Mouse (Mus musculus) MEL (cell line): ENCODE data around the gene Dxo. TPM values are rescaled to one million over a fixed set of nuclear protein-coding genes. Genes with fewer than 3 reads are reported as not detected.

Source experiments
- DNase-seq: peaks from one replicate; pipeline ENCODE4 v3.0.0; 2011; ENCODE audit warnings: low read depth, low spot score
- H3K27ac ChIP-seq: 2 replicates; pipeline ENCODE4 v1.5.1; 2012; ENCODE audit warnings: low read depth, mild to moderate bottlenecking, control low read depth, low read length, moderate library complexity; ENCODE audit not compliant: control insufficient read depth
- H3K27me3 ChIP-seq, 2 experiments: fragments of 150-350 bp in 1 of 2; sonication (generic) in 1 of 2; 2 replicates each; pipeline ENCODE4 v1.6.1; 2012; ENCODE audit warnings: low read length in 2 of 2, mild to moderate bottlenecking in 2 of 2, improper control_type of control experiment in 1 of 2, moderate library complexity in 1 of 2; ENCODE audit not compliant: insufficient read depth in 2 of 2, control insufficient read depth in 1 of 2
- H3K36me3 ChIP-seq, 2 experiments: 2 replicates each; pipeline ENCODE4 v1.6.1; 2012 to 2014; ENCODE audit warnings: low read length in 2 of 2, improper control_type of control experiment in 1 of 2, inconsistent platforms in 1 of 2, mild to moderate bottlenecking in 1 of 2; ENCODE audit not compliant: insufficient read depth in 2 of 2, control insufficient read depth in 1 of 2
- H3K4me1 ChIP-seq, 2 experiments: fragments of 150-350 bp in 1 of 2; sonication (generic) in 1 of 2; 2 replicates each; pipeline ENCODE4 v1.6.1; 2012; ENCODE audit warnings: low read length in 2 of 2, improper control_type of control experiment in 1 of 2, mild to moderate bottlenecking in 1 of 2; ENCODE audit not compliant: insufficient read depth in 2 of 2, control insufficient read depth in 1 of 2
- H3K4me3 ChIP-seq, 2 experiments: fragments of 150-350 bp in 1 of 2; sonication (generic) in 1 of 2; 2 replicates each; pipeline ENCODE4 v1.5.1; 2012; ENCODE audit warnings: low read depth in 2 of 2, low read length in 2 of 2, mild to moderate bottlenecking in 2 of 2, moderate library complexity in 2 of 2, control low read depth in 1 of 2, improper control_type of control experiment in 1 of 2; ENCODE audit not compliant: control insufficient read depth in 1 of 2, insufficient read depth in 1 of 2
- H3K79me2 ChIP-seq: 2 replicates; pipeline ENCODE4 v1.6.1; 2012; ENCODE audit warnings: mild to moderate bottlenecking, low read length, moderate library complexity; ENCODE audit not compliant: control insufficient read depth, poor library complexity, insufficient read depth
- H3K9ac ChIP-seq: 2 replicates; pipeline ENCODE4 v1.6.1; 2012; ENCODE audit warnings: low read depth, mild to moderate bottlenecking, control low read depth, low read length, moderate library complexity; ENCODE audit not compliant: control insufficient read depth, poor library complexity, severe bottlenecking
- H3K9me3 ChIP-seq: fragments of 150-350 bp; sonication (generic); replicated peaks from 2 replicates; pipeline ENCODE4 v1.6.1; 2012; ENCODE audit warnings: mild to moderate bottlenecking, low read length, improper control_type of control experiment, moderate library complexity; ENCODE audit not compliant: insufficient read depth
- BHLHE40 ChIP-seq: IDR thresholded peaks from 2 replicates; pipeline ENCODE4 v1.6.1; 2012; ENCODE audit warnings: low read depth, mild to moderate bottlenecking, inconsistent platforms, low read length, improper control_type of control experiment, borderline replicate concordance
- CHD1 ChIP-seq: IDR thresholded peaks from 2 replicates; pipeline ENCODE4 v1.6.1; 2012; ENCODE audit warnings: low read depth, mild to moderate bottlenecking, inconsistent platforms, low read length, improper control_type of control experiment
- CHD2 ChIP-seq: IDR thresholded peaks from 2 replicates; pipeline ENCODE4 v1.6.1; 2011; ENCODE audit warnings: low read length, improper control_type of control experiment
- CTCF ChIP-seq, 3 experiments: IDR thresholded peaks in 2 of 3; conservative IDR thresholded peaks in 1 of 3; 2 replicates each; pipeline ENCODE4 v1.5.1; 2011 to 2012; ENCODE audit warnings: low read length in 3 of 3, low read depth in 2 of 3, mild to moderate bottlenecking in 2 of 3, improper control_type of control experiment in 1 of 3, inconsistent platforms in 1 of 3, mixed read lengths in 1 of 3, moderate library complexity in 1 of 3; ENCODE audit not compliant: control insufficient read depth in 1 of 3, insufficient read depth in 1 of 3, poor library complexity in 1 of 3, severe bottlenecking in 1 of 3
- E2F4 ChIP-seq: IDR thresholded peaks from 2 replicates; pipeline ENCODE4 v1.6.1; 2011; ENCODE audit warnings: low read depth, low read length, improper control_type of control experiment, borderline replicate concordance
- ELF1 ChIP-seq: IDR thresholded peaks from 2 replicates; pipeline ENCODE4 v1.6.1; 2014; ENCODE audit warnings: low read depth, mild to moderate bottlenecking, inconsistent platforms, low read length, improper control_type of control experiment, moderate library complexity
- GABPA ChIP-seq: IDR thresholded peaks from 2 replicates; pipeline ENCODE4 v1.6.1; 2012; ENCODE audit warnings: low read depth, mild to moderate bottlenecking, inconsistent platforms, low read length, improper control_type of control experiment, moderate library complexity
- GATA1 ChIP-seq: IDR thresholded peaks from 2 replicates; pipeline ENCODE4 v1.6.1; 2011; ENCODE audit warnings: low read depth, low read length, improper control_type of control experiment
- HCFC1 ChIP-seq: IDR thresholded peaks from 2 replicates; pipeline ENCODE4 v1.6.1; 2012; ENCODE audit warnings: low read depth, mild to moderate bottlenecking, inconsistent platforms, low read length, improper control_type of control experiment, moderate library complexity
- JUND ChIP-seq: IDR thresholded peaks from 2 replicates; pipeline ENCODE4 v1.6.1; 2011; ENCODE audit warnings: low read depth, mild to moderate bottlenecking, improper control_type of control experiment, low read length
- KAT2A ChIP-seq: conservative IDR thresholded peaks from 2 replicates; pipeline ENCODE4 v1.6.1; 2012; ENCODE audit warnings: low read depth, low read length, improper control_type of control experiment, inconsistent platforms
- MAX ChIP-seq: IDR thresholded peaks from 2 replicates; pipeline ENCODE4 v1.6.1; 2011; ENCODE audit warnings: low read length, improper control_type of control experiment
- MAZ ChIP-seq: IDR thresholded peaks from 2 replicates; pipeline ENCODE4 v1.6.1; 2012; ENCODE audit warnings: low read depth, mild to moderate bottlenecking, inconsistent platforms, low read length, improper control_type of control experiment
- MXI1 ChIP-seq: IDR thresholded peaks from 2 replicates; pipeline ENCODE4 v1.6.1; 2011; ENCODE audit warnings: mild to moderate bottlenecking, low read depth, low read length, improper control_type of control experiment
- MYC ChIP-seq: IDR thresholded peaks from 2 replicates; pipeline ENCODE4 v1.6.1; 2011; ENCODE audit warnings: low read depth, mild to moderate bottlenecking, low read length, improper control_type of control experiment, moderate library complexity
- NELFE ChIP-seq: IDR thresholded peaks from 2 replicates; pipeline ENCODE4 v1.6.1; 2011; ENCODE audit warnings: low read depth, low read length, improper control_type of control experiment
- POLR2A ChIP-seq, 2 experiments: IDR thresholded peaks; 2 replicates each; pipeline ENCODE4 v1.6.1; 2011 to 2012; ENCODE audit warnings: low read length in 2 of 2, mild to moderate bottlenecking in 2 of 2, control low read depth in 1 of 2, improper control_type of control experiment in 1 of 2, low read depth in 1 of 2, moderate library complexity in 1 of 2; ENCODE audit not compliant: control insufficient read depth in 1 of 2, insufficient read depth in 1 of 2, poor library complexity in 1 of 2
- POLR2AphosphoS5 ChIP-seq: IDR thresholded peaks from 2 replicates; pipeline ENCODE4 v1.6.1; 2012; ENCODE audit warnings: low read depth, borderline replicate concordance, mild to moderate bottlenecking, inconsistent platforms, low read length, moderate library complexity, mixed read lengths
- RCOR1 ChIP-seq: IDR thresholded peaks from 2 replicates; pipeline ENCODE4 v1.6.1; 2012; ENCODE audit warnings: low read depth, mild to moderate bottlenecking, inconsistent platforms, low read length, improper control_type of control experiment
- SIN3A ChIP-seq: IDR thresholded peaks from 2 replicates; pipeline ENCODE4 v1.6.1; 2012; ENCODE audit warnings: low read length, improper control_type of control experiment, inconsistent platforms
- TAL1 ChIP-seq: IDR thresholded peaks from 2 replicates; pipeline ENCODE4 v1.6.1; 2012; ENCODE audit warnings: mild to moderate bottlenecking, inconsistent platforms, low read length, moderate library complexity, mixed read lengths
- TBP ChIP-seq: IDR thresholded peaks from 2 replicates; pipeline ENCODE4 v1.8.0; 2011; ENCODE audit warnings: low read depth, low read length, improper control_type of control experiment
- UBTF ChIP-seq: IDR thresholded peaks from 2 replicates; pipeline ENCODE4 v1.6.1; 2012; ENCODE audit warnings: low read depth, mild to moderate bottlenecking, inconsistent platforms, low read length, improper control_type of control experiment, moderate library complexity, borderline replicate concordance; ENCODE audit not compliant: insufficient read depth
- USF2 ChIP-seq, 2 experiments: IDR thresholded peaks; 2 replicates each; pipeline ENCODE4 v1.6.1; 2011 to 2012; ENCODE audit warnings: improper control_type of control experiment in 2 of 2, low read length in 2 of 2, borderline replicate concordance in 1 of 2, inconsistent platforms in 1 of 2, low read depth in 1 of 2, mild to moderate bottlenecking in 1 of 2; ENCODE audit not compliant: insufficient read depth in 1 of 2
- ZC3H11A ChIP-seq: IDR thresholded peaks from 2 replicates; pipeline ENCODE4 v1.6.1; 2012; ENCODE audit warnings: low read depth, mild to moderate bottlenecking, inconsistent platforms, low read length, improper control_type of control experiment
- ZKSCAN1 ChIP-seq: IDR thresholded peaks from 2 replicates; pipeline ENCODE4 v1.6.1; 2012; ENCODE audit warnings: low read depth, mild to moderate bottlenecking, inconsistent platforms, low read length, improper control_type of control experiment, moderate library complexity
- polyA plus RNA-seq, 2 experiments: library from polyadenylated mRNA; stranded (reverse) in 1 of 2; unstranded in 1 of 2; fragments of >175 nt in 1 of 2; fragments of >200 nt in 1 of 2; gene quantifications; 2 replicates each; pipeline versions ENCODE4 v1.2.1 to v1.2.4; 2012; ENCODE audit warnings: low replicate concordance in 2 of 2, low read depth in 1 of 2; ENCODE audit not compliant: insufficient read length in 2 of 2, insufficient read depth in 1 of 2, missing spikeins in 1 of 2
- total RNA-seq: library from RNA; depleted of rRNA; stranded (reverse); fragments of 300-350 nt; gene quantifications from 2 replicates; pipeline ENCODE4 v1.2.3, GENCODE M21; 2012

Dxo gene
- total and polyA plus RNA-seq, 3 experiments, result 18.0 to 39.7 TPM; not detected in 1

GRCm38 (mm10) chr17:34795016-34795415 is 41.8 kb upstream of the Dxo start:
- no peak for DNase-seq
- Histone ChIP-seq H3K36me3 (no peaks in the 10 kb centered on the region), H3K79me2 (no peaks in the 10 kb centered on the region), H3K27me3 (no peaks in the 10 kb centered on the region), H3K9ac (no peak overlapping the region), H3K27ac (no peak overlapping the region), H3K4me1 (no peaks in the 10 kb centered on the region), H3K9me3 (no peaks in the 10 kb centered on the region)
- TF ChIP-seq TBP (no peak), MAX (no peak), RCOR1 (no peak), CHD1 (no peak), ZKSCAN1 (no peak), KAT2A (no peak), NELFE (no peak), UBTF (no peak), ELF1 (no peak), GATA1 (no peak), MYC (no peak), CTCF (IDR thresholded peaks at IDR 0.05 in 2 of 3, conservative IDR thresholded peaks at IDR 0.05 in 1 of 3; ENCODE audit: control insufficient read depth in 1 of 3, insufficient read depth in 1 of 3, low read depth in 2 of 3, low read length in 3 of 3, poor library complexity in 1 of 3, severe bottlenecking in 1 of 3) (no peak), TAL1 (no peak), ZC3H11A (no peak), SIN3A (no peak), MXI1 (no peak), BHLHE40 (no peak), HCFC1 (no peak), JUND (no peak), MAZ (no peak)
- TF ChIP-seq, all 39 proteins: peak for 0
- H3K4me3 ChIP-seq, result no peak overlapping the region

GRCm38 (mm10) chr17:34795633-34796032 is 41.2 kb upstream of the Dxo start:
- Histone ChIP-seq H3K9ac (no peak overlapping the region), H3K36me3 (no peaks in the 10 kb centered on the region), H3K4me3 (no peak overlapping the region), H3K27ac (no peak overlapping the region), H3K79me2 (no peaks in the 10 kb centered on the region), H3K4me1 (no peaks in the 10 kb centered on the region), H3K27me3 (no peaks in the 10 kb centered on the region), H3K9me3 (no peaks in the 10 kb centered on the region)
- TF ChIP-seq CTCF (IDR thresholded peaks at IDR 0.05 in 2 of 3, conservative IDR thresholded peaks at IDR 0.05 in 1 of 3; ENCODE audit: control insufficient read depth in 1 of 3, insufficient read depth in 1 of 3, low read depth in 2 of 3, low read length in 3 of 3, poor library complexity in 1 of 3, severe bottlenecking in 1 of 3) (peak; percentile 21 to 40 (median 37); a peak in 4 of 6 replicates), GABPA (no peak), NELFE (no peak), POLR2A (IDR thresholded peaks at IDR 0.05; ENCODE audit: control insufficient read depth in 1 of 2, insufficient read depth in 1 of 2, low read depth in 1 of 2, low read length in 2 of 2, poor library complexity in 1 of 2) (no peak), CHD2 (no peak), POLR2AphosphoS5 (no peak), E2F4 (no peak), USF2 (IDR thresholded peaks at IDR 0.05; ENCODE audit: borderline replicate concordance in 1 of 2, insufficient read depth in 1 of 2, low read depth in 1 of 2, low read length in 2 of 2) (no peak)
- DNase-seq, result peak; percentile 5
